Mouse (Mus musculus) lung, postnatal 0 days (tissue): ENCODE measurements around the gene Dnajc19. TPM values are rescaled to one million over a fixed set of nuclear protein-coding genes. Genes with fewer than 3 reads are reported as not detected.
"Not testable (repeated sequence)": the region's sequence is repeated elsewhere in the genome, so short reads cannot be mapped to it uniquely, and the experiment has no call there.

Experiments
- ATAC-seq: fragments of 200-750 bp; cut with Nextera tagmentation; 2 replicates; pipeline ENCODE4 v1.8.0; 2017; ENCODE audit warnings: moderate library complexity
- DNase-seq: peaks from one replicate; pipeline ENCODE4 v3.0.0-alpha.2; 2016; ENCODE audit warnings: low spot score
- H3K27ac ChIP-seq: fragments of 300-500 bp; sonication (generic); 2 replicates; pipeline ENCODE4 v1.5.1; 2014; ENCODE audit warnings: antibody characterized with exemption, mild to moderate bottlenecking, low read length, mixed read lengths
- H3K27me3 ChIP-seq: fragments of 300-500 bp; sonication (generic); replicated peaks from 2 replicates; pipeline ENCODE4 v1.6.1; 2014; ENCODE audit warnings: low read length, mixed read lengths; ENCODE audit not compliant: insufficient read depth
- H3K36me3 ChIP-seq: fragments of 300-500 bp; sonication (generic); 2 replicates; pipeline ENCODE4 v1.6.1; 2014; ENCODE audit warnings: low read length, mixed read lengths; ENCODE audit not compliant: insufficient read depth
- H3K4me1 ChIP-seq: fragments of 300-500 bp; sonication (generic); 2 replicates; pipeline ENCODE4 v1.6.1; 2014; ENCODE audit warnings: antibody characterized with exemption, low read depth, low read length, mixed read lengths; ENCODE audit not compliant: insufficient read depth
- H3K4me2 ChIP-seq: fragments of 300-500 bp; sonication (generic); replicated peaks from 2 replicates; pipeline ENCODE4 v1.6.1; 2014; ENCODE audit warnings: low read depth, mild to moderate bottlenecking, low read length, moderate library complexity, mixed read lengths
- H3K4me3 ChIP-seq: fragments of 300-500 bp; sonication (generic); 2 replicates; pipeline ENCODE4 v1.5.1; 2014; ENCODE audit warnings: low read depth, low read length
- H3K9ac ChIP-seq: fragments of 300-500 bp; sonication (generic); replicated peaks from 2 replicates; pipeline ENCODE4 v1.6.1; 2014; ENCODE audit warnings: low read depth, mild to moderate bottlenecking
- H3K9me3 ChIP-seq: fragments of 300-500 bp; sonication (generic); 2 replicates; pipeline ENCODE4 v1.6.1; 2016; ENCODE audit warnings: low read length, mixed read lengths
- CTCF ChIP-seq: IDR thresholded peaks from 2 replicates; pipeline ENCODE4 v1.5.1; 2016; ENCODE audit warnings: antibody characterized with exemption, mild to moderate bottlenecking
- EP300 ChIP-seq: IDR thresholded peaks from 2 replicates; pipeline ENCODE4 v1.6.1; 2016; ENCODE audit warnings: antibody characterized with exemption, mild to moderate bottlenecking, control low read depth
- WGBS: fragments of 180-500 bp; shearing (Covaris S2); extraction: QIAGEN DNeasy Blood & Tissue Kit; methylation state at CpG from one replicate; pipeline ENCODE4 v1.1.7; 2014; 5-methylcytosine and 5-hydroxymethylcytosine counted together
- polyA plus RNA-seq: library from polyadenylated mRNA; unstranded; fragments of >200 nt; fragmentation: Nextera tagmentation; extraction: Ambion mirVana; gene quantifications from 2 replicates; pipeline ENCODE4 v1.2.1, GENCODE M21; 2015

The Dnajc19 gene
- polyA plus RNA-seq, 1 experiment from 2014 or later, result 117 TPM

DNA sequence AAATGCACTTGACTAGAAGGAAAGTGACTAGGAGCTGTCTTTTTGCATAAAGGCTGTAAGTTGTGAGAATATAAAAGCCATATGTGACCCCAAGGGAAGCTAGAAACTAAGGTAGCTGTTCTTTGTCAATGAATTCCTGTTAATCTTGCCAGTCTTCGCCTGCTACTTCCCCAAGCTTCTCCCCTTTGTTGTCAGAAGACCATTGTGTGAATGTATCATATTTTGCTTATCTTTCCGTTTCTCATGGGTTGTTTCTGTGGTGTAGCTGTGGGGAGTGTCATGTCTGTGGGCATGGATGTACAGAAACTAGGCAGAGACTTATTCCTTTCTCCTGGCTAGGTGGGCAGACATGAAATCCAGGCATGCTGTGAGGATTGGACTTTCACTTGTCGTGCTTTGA, 808 bp upstream of the Dnajc19 start:
- no peak for TF ChIP-seq EP300
- no peak for TF ChIP-seq CTCF
- no peak overlapping the region for H3K4me3 ChIP-seq
- H3K9me3 ChIP-seq, result no peaks in the 10 kb centered on the region
- H3K4me1 ChIP-seq, result peaks cover 4% of the 10 kb centered on the region; the same call in 1 of the 2 replicates
- H3K27ac ChIP-seq, result no peak overlapping the region
- H3K27me3 ChIP-seq, result no peaks in the 10 kb centered on the region
- peak overlapping the region; percentile 62; the same call in 1 of the 2 replicates for H3K4me2 ChIP-seq
- WGBS, result 88% methylated on average over 3 of the region's 3 CpGs
- DNase-seq (no peak), ATAC-seq (no peak)
- no peaks in the 10 kb centered on the region for H3K36me3 ChIP-seq
- H3K9ac ChIP-seq, result no peak overlapping the region

DNA sequence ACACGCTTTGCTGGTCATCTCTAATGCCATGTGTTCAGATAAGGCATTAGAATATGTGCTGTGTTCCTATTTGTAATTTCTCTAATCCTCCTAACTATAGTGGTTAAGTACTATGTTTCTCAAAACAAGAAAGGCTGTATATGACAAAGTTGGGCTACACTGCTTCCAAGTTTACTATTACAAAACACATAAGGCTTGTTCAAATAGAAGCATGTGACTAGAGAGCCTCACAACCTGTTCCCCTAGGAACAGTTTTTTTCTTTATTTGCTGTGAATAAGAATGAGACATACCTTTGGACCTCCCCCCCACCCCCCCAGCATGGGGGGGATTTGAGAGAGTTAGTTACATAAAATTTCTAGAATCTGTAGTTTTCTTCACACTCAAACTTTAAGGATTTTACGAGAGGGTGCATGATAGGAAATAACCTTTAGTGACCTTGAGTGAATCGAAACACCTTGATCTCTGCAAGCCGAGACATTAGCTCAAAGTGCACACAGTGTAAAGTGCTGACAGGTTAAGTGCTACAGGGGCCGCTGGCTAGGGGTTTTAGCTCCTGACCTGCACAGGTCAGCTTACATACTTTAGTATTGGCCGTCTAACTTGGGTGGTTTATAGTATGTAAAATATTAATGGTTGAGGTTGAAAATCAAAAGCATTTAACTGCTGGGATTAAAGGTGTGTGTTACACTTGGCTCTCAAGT, 4.9 kb downstream of the Dnajc19 start:
- ATAC-seq (peak; percentile 19; the same call in 1 of the 2 replicates), DNase-seq (peak; percentile 21)
- Histone ChIP-seq H3K27me3 (no peaks in the 10 kb centered on the region), H3K4me1 (peaks cover 4% of the 10 kb centered on the region; the same call in 1 of the 2 replicates), H3K36me3 (0 out of 2 replicates have a peak, but pooled peaks cover 5% of the 10 kb centered on the region), H3K4me2 (no peak overlapping the region), H3K27ac (no peak overlapping the region), H3K4me3 (no peak overlapping the region), H3K9ac (no peak overlapping the region), H3K9me3 (no peaks in the 10 kb centered on the region)
- no peak for TF ChIP-seq CTCF
- no peak for TF ChIP-seq EP300
- WGBS, result 57% methylated on average over 6 of the region's 6 CpGs

DNA sequence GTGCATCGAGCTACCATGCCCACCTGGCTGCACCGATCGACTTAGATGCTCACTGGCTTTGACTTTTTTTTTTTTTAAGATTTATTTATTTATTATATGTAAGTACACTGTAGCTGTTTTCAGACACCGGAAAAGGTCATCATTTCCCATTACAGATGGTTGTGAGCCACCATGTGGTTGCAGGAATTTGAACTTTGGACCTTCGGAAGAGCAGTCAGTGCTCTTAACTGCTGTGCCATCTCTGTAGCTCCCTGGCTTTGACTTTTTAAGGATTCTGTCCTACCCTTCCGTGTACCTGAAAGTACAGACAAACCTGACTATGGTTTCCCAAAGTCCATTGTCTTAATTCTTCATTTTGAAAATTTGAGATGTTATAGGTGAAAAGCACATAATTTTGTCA, 8.4 kb downstream of the Dnajc19 start:
- no peak overlapping the region for H3K27ac ChIP-seq
- H3K36me3 ChIP-seq, result 0 out of 2 replicates have a peak, but pooled peaks cover 5% of the 10 kb centered on the region
- H3K4me3 ChIP-seq, result no peak overlapping the region
- ATAC-seq, result no peak
- 88% methylated on average over 6 of the region's 6 CpGs for WGBS
- H3K9me3 ChIP-seq, result no peaks in the 10 kb centered on the region
- TF ChIP-seq EP300 (no peak), CTCF (no peak)
- no peak overlapping the region for H3K9ac ChIP-seq
- H3K4me1 ChIP-seq, result no peaks in the 10 kb centered on the region
- DNase-seq, result no peak
- no peaks in the 10 kb centered on the region for H3K27me3 ChIP-seq
- no peak overlapping the region for H3K4me2 ChIP-seq

DNA sequence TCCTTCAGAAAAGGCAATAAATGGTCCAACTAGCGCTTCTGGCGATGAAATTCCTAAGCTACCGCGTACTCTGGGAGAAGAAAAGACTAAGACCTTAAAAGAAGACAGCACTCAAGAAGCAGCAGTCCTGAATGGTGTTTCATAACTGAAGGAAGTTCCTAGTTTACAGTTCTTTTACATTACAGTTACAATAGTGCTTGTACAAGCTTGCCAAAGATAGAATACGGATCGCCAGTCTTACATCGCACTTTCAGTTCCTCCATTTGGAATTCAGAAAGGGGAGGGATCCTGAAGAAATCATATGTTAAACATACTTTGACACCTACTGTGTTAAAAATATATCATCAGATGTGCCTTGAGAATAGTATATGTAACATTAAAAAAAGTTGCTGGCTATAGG, 12.2 kb downstream of the Dnajc19 start:
- H3K4me1 ChIP-seq, DNase-seq, H3K36me3 ChIP-seq, H3K4me3 ChIP-seq, H3K9ac ChIP-seq, ATAC-seq, H3K27ac ChIP-seq, H3K9me3 ChIP-seq, H3K27me3 ChIP-seq, H3K4me2 ChIP-seq: not testable (repeated sequence)
- WGBS, result 93% methylated on average over 7 of the region's 7 CpGs

GRCm38 (mm10) chr3:34062352-34062751, 18.8 kb downstream of the Dnajc19 start:
- Histone ChIP-seq H3K9me3 (no peaks in the 10 kb centered on the region), H3K27me3 (no peaks in the 10 kb centered on the region), H3K4me3 (no peak overlapping the region), H3K4me1 (no peaks in the 10 kb centered on the region), H3K36me3 (peaks cover 22% of the 10 kb centered on the region; the same call in 1 of the 2 replicates), H3K9ac (no peak overlapping the region), H3K27ac (no peak overlapping the region), H3K4me2 (no peak overlapping the region)
- ATAC-seq (no peak), DNase-seq (no peak)
- 84% methylated on average over 2 of the region's 2 CpGs for WGBS
- TF ChIP-seq CTCF (no peak), EP300 (no peak)

- Histone ChIP-seq H3K4me2 (no peak overlapping the region), H3K27me3 (no peaks in the 10 kb centered on the region), H3K4me1 (peaks cover 6% of the 10 kb centered on the region; the same call in 1 of the 2 replicates), H3K4me3 (no peak overlapping the region), H3K9ac (no peak overlapping the region), H3K27ac (no peak overlapping the region), H3K36me3 (0 out of 2 replicates have a peak, but pooled peaks cover 4% of the 10 kb centered on the region), H3K9me3 (no peaks in the 10 kb centered on the region)
- no peak for DNase-seq
- ATAC-seq, result no peak
- 95% methylated on average over 4 of the region's 4 CpGs for WGBS
- TF ChIP-seq EP300, result no peak
- TF ChIP-seq CTCF, result no peak
Measured at GRCm38 (mm10) chr3:34041990-34042389, 39.1 kb downstream of the Dnajc19 start.
